Mouse (Mus musculus) gastrocnemius, postnatal 4 days (tissue): Measurements from ENCODE around the gene Cnot3. TPM values are rescaled to one million over a fixed set of nuclear protein-coding genes. Genes with fewer than 3 reads are reported as not detected.
A peak's percentile ranks its signal among the peaks of the same experiment; 100 is the strongest.
"Not testable (repeated sequence)": the region's sequence is repeated elsewhere in the genome, so short reads cannot be mapped to it uniquely, and the experiment has no call there.

Experiments used
- DNase-seq, 2 experiments: peaks; one replicate each; pipeline ENCODE4 v3.0.0; 2021 to 2022; ENCODE audit warnings: low spot score in 2 of 2, mixed read lengths in 2 of 2
- long read RNA-seq, 2 experiments: library from polyadenylated mRNA; stranded (forward); transcript quantifications; one replicate each; pipeline ENCODE4 v2.0.0; 2021
- total RNA-seq, 2 experiments: library from RNA; stranded (reverse); gene quantifications; 2 replicates each; pipeline ENCODE4 v1.2.3; 2021

The Cnot3 gene
- 10 to 100 TPM; 49.3 to 50.3 TPM for total RNA-seq
- long read RNA-seq, experiment 1, full-length matches to known transcripts: 23 of 45 reads
- long read RNA-seq, experiment 1, partial matches to known transcripts: 3 of 45 reads
- long read RNA-seq, experiment 1, other reads (novel, unspliced or antisense): 19 of 45 reads
- long read RNA-seq, experiment 2, full-length matches to known transcripts: 27 of 48 reads
- long read RNA-seq, experiment 2, partial matches to known transcripts: 5 of 48 reads
- long read RNA-seq, experiment 2, other reads (novel, unspliced or antisense): 16 of 48 reads

- DNase-seq: peak; percentile 94 to 98
These were observed at the start of gene Cnot3 for GRCm38 (mm10) chr7:3644672-3645487. Gene Cnot3 (plus strand): TSS chr7:3645268.

GRCm38 (mm10) chr7:3597755-3598154 is 47.3 kb upstream of the Cnot3 start:
- not testable (repeated sequence) for DNase-seq

- DNase-seq: peak; percentile 23 to 66
These were observed 43.9 kb upstream of the Cnot3 start for GRCm38 (mm10) chr7:3601119-3601518.

- no peak for DNase-seq
These were observed 38.3 kb upstream of the Cnot3 start for GRCm38 (mm10) chr7:3606798-3607197.

DNA sequence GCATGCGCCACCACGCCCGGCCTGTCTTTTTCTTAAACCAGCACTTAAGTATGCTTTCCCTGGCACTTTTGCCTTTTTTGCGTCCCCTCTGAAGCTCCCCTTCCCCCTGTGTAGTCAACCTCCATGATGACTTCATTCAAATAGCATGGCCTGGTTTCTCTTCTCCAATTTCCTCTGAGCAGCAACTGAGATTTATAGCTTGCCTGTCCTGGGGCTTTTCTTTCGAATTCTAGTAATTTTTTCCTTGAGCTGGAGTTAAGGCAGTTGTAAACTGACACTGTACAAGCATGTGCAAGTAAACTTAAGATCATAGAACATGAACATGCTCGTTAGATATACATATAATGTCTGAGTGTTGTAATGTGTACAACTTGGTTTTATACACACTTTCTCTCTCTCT is 37.7 kb upstream of the Cnot3 start:
- DNase-seq: no peak

DNA sequence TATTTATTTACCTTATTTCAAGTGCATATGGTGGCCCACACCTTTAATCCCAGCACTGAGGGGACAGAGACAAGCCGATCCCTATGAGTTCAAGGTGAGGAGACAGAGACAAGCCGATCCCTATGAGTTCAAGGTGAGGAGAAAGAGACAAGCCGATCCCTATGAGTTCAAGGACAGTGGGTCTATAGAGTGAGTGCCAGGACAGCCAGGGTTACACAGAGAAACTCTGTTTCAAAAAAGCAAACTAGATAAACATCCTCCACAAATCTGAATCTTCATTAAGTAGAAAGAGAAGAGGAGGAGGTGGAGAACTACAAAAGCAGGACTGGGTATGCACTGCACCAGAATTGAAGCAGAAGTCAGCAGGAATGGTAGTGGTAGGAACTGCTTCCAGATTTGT is 36.4 kb upstream of the Cnot3 start:
- no peak for DNase-seq

- DNase-seq: peak in 1 of 2 experiments; percentile 22
These were observed 36.0 kb upstream of the Cnot3 start for GRCm38 (mm10) chr7:3609082-3609481.

- no peak for DNase-seq
These were observed 34.6 kb upstream of the Cnot3 start for GRCm38 (mm10) chr7:3610437-3610836.

DNA sequence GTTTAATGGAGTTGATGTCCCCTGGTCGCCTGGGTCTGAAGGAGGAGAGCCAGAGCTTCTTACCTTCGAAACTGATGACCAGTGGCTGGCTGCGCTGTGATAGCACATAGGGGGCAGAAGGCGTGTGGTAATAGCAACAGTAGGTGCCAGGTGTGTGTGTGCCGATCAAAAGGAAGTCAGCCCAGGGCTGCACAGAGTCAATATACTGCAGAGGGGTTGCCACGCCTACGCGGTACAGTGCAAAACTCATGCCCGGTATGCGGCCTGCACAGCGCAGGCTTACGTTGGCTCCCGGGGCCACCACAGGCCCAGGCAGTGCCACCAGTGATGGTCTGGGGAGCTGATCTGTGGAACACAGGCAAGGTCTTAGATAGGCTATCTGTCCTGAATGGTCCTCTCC is 34.1 kb upstream of the Cnot3 start:
- no peak for DNase-seq

- no peak for DNase-seq
These were observed 31.0 kb upstream of the Cnot3 start for GRCm38 (mm10) chr7:3614021-3614420.

GRCm38 (mm10) chr7:3616057-3616388 is 29.0 kb upstream of the Cnot3 start, which contains the start of gene Oscar:
Gene Oscar (minus strand): TSS chr7:3616157.
- no peak for DNase-seq

DNA sequence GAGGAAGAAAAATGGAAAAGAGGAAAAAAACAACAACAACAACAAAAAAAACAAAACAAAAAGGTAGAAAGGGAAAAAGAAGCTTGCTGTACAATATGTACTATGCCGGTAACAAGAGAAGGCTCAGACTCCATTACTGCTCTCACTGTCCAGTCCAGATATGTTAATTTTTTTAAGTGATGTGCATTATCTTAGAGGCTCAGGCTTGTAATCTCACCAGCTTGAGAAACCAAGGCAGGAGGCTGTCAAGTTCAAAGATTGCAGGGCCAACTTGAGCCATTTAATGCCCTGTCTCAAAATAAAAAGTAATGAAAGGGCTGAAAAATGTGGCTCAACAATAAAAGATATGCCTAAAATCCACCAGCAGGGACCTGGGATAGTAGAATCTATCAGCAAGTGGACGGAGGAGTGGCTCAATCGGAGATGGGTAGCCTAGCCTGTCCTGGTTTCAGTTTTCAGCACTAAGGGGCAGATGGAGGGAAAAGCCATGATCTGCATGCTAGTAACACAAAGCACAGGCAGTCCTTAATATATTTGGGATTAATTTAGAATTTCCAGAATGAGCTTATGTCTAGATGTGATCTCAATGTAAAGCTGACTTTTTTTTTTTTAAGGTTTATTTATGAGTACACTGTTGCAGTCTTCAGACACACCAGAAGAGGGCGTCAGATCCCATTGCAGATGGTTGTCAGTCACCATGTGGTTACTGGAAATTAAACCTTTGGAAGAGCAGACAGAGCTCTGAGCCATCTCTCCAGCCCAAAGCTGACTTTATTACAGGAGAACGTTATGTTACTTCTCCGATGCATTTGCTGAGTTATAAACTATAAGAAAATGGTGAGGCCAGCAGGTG is 28.5 kb upstream of the Cnot3 start:
- no peak for DNase-seq

- DNase-seq: peak; percentile 63 to 85
These were observed 27.6 kb upstream of the Cnot3 start, which contains the start of gene Ndufa3 for GRCm38 (mm10) chr7:3617242-3617995. Gene Ndufa3 (plus strand): TSS chr7:3617373.

- no peak for DNase-seq
These were observed 16.0 kb upstream of the Cnot3 start for GRCm38 (mm10) chr7:3629030-3629429.

DNA sequence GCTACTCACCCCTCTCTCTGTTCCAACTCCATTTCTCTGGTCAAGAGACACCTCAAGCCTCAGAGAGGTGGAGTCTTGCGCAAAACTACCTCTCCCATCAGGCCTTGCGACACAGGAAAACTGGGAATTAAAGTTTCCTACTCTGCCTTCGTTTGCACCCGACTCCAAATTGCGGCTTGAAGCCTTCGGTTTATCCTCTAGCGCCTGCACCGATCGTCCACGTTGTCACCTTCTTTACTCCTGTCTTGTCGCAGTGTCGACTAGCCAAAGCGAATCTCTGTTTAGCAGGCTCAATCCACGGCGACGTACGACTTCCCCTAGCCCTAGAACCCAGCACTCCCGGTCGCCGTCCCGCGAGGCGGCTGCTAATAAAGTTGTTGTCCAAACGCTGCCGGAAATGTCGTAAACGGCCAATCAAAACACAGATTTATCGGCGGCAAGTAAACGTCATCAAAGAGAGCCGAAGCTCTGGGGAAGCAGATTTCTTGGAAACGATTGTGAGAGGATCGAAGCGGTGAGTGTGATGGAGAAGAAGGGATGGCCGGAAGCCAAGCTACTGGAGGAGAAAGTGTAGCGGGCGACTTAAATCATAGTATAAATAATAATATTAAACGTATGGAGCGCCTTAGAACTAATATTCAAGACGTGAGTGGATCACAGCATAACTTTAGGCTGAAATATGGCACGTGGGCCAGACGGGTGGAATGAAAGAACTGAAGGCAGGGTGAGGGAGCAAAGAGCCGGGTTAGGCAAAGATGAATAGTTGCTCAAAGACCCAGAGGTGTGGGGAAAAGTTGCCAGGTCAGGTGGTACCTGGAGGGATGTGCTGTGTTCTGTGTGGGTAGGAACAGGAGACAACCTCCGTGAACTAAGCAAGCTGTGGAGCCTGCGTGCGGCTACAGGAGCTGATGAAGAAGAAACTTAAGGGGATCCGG is 15.3 kb upstream of the Cnot3 start, which contains the start of the genes Tfpt and Prpf31:
Tfpt (minus strand) TSS at position 387 of the 935 bp plus-strand sequence.
Prpf31 (plus strand) TSS at position 443 of the 935 bp plus-strand sequence.
- DNase-seq: peak; percentile 73 to 89

DNA sequence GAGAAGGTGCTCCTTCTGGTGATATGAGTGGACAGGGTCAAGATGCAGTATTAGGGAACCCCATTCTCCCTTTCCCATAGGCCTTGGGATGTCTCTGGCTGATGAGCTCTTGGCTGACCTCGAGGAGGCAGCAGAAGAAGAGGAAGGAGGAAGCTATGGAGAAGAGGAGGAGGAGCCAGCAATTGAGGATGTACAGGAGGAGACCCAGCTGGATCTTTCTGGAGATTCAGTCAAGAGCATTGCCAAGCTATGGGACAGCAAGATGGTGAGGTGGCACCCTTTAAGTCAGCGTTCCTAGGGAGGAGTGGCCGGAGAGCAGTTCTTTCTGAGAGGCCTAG is 14.6 kb upstream of the Cnot3 start:
- no peak for DNase-seq

GRCm38 (mm10) chr7:3643412-3643811 is 1.7 kb upstream of the Cnot3 start:
- DNase-seq: no peak

DNA sequence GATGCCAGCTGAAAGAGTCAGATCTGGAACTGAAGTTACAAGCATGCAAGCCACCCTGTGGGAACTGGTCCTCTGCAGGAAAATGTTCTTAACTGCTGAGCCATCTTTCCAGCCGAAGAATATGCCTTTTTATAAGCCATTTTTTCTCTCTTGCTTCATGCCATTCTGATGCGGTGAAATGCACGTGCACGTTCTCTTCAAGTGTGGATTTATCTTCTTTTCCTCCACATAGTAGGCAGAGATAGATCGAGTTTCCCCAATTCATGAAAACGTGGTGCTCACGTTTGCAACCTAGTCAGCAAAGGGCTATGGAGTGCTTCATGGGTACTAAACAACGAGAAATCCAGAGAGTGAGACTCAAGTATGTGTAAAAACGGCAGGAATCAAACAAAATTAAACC is 1.2 kb upstream of the Cnot3 start:
- no peak for DNase-seq

GRCm38 (mm10) chr7:3644348-3644671 is 758 bp upstream of the Cnot3 start:
- no peak for DNase-seq
